Mouse (Mus musculus) liver, adult 2 months (tissue): ENCODE measurements around the gene Dnajb5. TPM values are rescaled to one million over a fixed set of nuclear protein-coding genes. Genes with fewer than 3 reads are reported as not detected.

ENCODE experiments used
- DNase-seq: peaks from one replicate; pipeline ENCODE4 v3.0.0-alpha.2; 2011; ENCODE audit warnings: low read depth, low spot score; ENCODE audit errors: extremely low read depth
- H3K27ac ChIP-seq: fragments of 200-500 bp; replicated peaks from 2 replicates; pipeline ENCODE4 v1.5.1; 2012; ENCODE audit warnings: low read depth, mild to moderate bottlenecking, control low read depth, inconsistent platforms, low read length; ENCODE audit not compliant: insufficient read depth
- H3K27me3 ChIP-seq: fragments of 200-500 bp; 2 replicates; pipeline ENCODE4 v1.6.1; 2012; ENCODE audit warnings: mild to moderate bottlenecking, moderate library complexity, low read length, inconsistent platforms; ENCODE audit not compliant: control insufficient read depth, insufficient read depth
- H3K36me3 ChIP-seq: fragments of 200-500 bp; 2 replicates; pipeline ENCODE4 v1.6.1; 2012; ENCODE audit warnings: low read length, inconsistent platforms; ENCODE audit not compliant: control insufficient read depth, insufficient read depth
- H3K4me1 ChIP-seq: fragments of 200-500 bp; 2 replicates; pipeline ENCODE4 v1.6.1; 2011; ENCODE audit warnings: low read length; ENCODE audit not compliant: control insufficient read depth, insufficient read depth
- H3K4me3 ChIP-seq: fragments of 200-500 bp; 2 replicates; pipeline ENCODE4 v1.5.1; 2011; ENCODE audit warnings: low read depth, mild to moderate bottlenecking, control low read depth, low read length, moderate library complexity; ENCODE audit not compliant: insufficient read depth
- H3K79me2 ChIP-seq: fragments of 200-500 bp; 2 replicates; pipeline ENCODE4 v1.6.1; 2012; ENCODE audit warnings: inconsistent platforms, mild to moderate bottlenecking, low read length, moderate library complexity; ENCODE audit not compliant: control insufficient read depth, insufficient read depth
- H3K9ac ChIP-seq: fragments of 200-500 bp; 2 replicates; pipeline ENCODE4 v1.6.1; 2012; ENCODE audit warnings: low read depth, mild to moderate bottlenecking, control low read depth, inconsistent platforms, low read length
- CTCF ChIP-seq: fragments of 200-500 bp; IDR thresholded peaks from 2 replicates; pipeline ENCODE4 v1.5.1; 2011; ENCODE audit warnings: low read depth, low read length, control low read depth
- POLR2A ChIP-seq: fragments of 200-500 bp; IDR thresholded peaks from 2 replicates; pipeline ENCODE4 v1.6.1; 2011; ENCODE audit warnings: low read length, control low read depth; ENCODE audit not compliant: insufficient read depth; ENCODE audit errors: extremely low read depth
- WGBS: fragments of 180-500 bp; shearing (Covaris S2); methylation state at CpG from one replicate; pipeline ENCODE4 v1.1.7; 2018; 5-methylcytosine and 5-hydroxymethylcytosine counted together
- polyA plus RNA-seq: library from polyadenylated mRNA; depleted of rRNA; stranded (reverse); fragments of >200 nt; gene quantifications from 2 replicates; pipeline ENCODE4 v1.2.3, GENCODE M21; 2012
- total RNA-seq: library from RNA; depleted of rRNA; stranded (reverse); fragments of >200 nt; gene quantifications from 2 replicates; pipeline ENCODE4 v1.2.3, GENCODE M21; 2014

Gene Dnajb5
- total and polyA plus RNA-seq, 2 experiments, result 0.83 to 2.8 TPM

GRCm38 (mm10) chr4:42955200-42955599 lies 5.6 kb downstream of the Dnajb5 start:
- WGBS, result 97% methylated on average over 3 of the region's 3 CpGs

DNA sequence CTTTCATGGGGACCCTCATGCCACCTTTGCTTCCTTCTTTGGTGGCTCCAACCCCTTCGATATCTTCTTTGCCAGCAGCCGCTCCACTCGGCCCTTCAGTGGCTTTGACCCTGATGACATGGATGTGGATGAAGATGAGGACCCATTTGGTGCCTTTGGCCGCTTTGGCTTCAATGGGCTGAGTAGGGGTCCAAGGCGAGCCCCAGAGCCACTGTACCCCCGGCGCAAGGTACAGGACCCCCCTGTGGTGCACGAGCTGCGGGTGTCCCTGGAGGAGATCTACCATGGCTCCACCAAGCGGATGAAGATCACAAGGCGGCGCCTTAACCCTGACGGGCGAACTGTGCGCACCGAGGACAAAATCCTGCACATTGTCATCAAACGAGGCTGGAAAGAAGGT lies 7.0 kb downstream of the Dnajb5 start:
- H3K36me3 ChIP-seq, result peaks cover 2% of the 10 kb centered on the region; the same call in 1 of the 2 replicates
- no peak for TF ChIP-seq CTCF
- TF ChIP-seq POLR2A, result no peak
- 94% methylated on average over 17 of the region's 17 CpGs for WGBS
- no peaks in the 10 kb centered on the region for H3K27me3 ChIP-seq
- H3K79me2 ChIP-seq, result no peaks in the 10 kb centered on the region
- H3K4me3 ChIP-seq, result no peak overlapping the region
- no peak overlapping the region for H3K9ac ChIP-seq
- no peak for DNase-seq
- no peak overlapping the region for H3K27ac ChIP-seq
- no peaks in the 10 kb centered on the region for H3K4me1 ChIP-seq

More at GRCm38 (mm10) chr4:42955200-42955599, 5.6 kb downstream of the Dnajb5 start:
- Histone ChIP-seq H3K27me3 (no peaks in the 10 kb centered on the region), H3K27ac (no peak overlapping the region), H3K9ac (no peak overlapping the region), H3K36me3 (peaks cover 2% of the 10 kb centered on the region; the same call in 1 of the 2 replicates), H3K4me1 (peaks cover 2% of the 10 kb centered on the region; the same call in 1 of the 2 replicates), H3K4me3 (no peak overlapping the region), H3K79me2 (no peaks in the 10 kb centered on the region)
- DNase-seq, result no peak
- no peak for TF ChIP-seq CTCF
- TF ChIP-seq POLR2A, result no peak

- Histone ChIP-seq H3K4me3 (no peak overlapping the region), H3K79me2 (no peaks in the 10 kb centered on the region), H3K27ac (no peak overlapping the region), H3K36me3 (peaks cover 2% of the 10 kb centered on the region; the same call in 1 of the 2 replicates), H3K4me1 (no peaks in the 10 kb centered on the region), H3K9ac (no peak overlapping the region), H3K27me3 (no peaks in the 10 kb centered on the region)
- TF ChIP-seq CTCF (no peak), POLR2A (no peak)
- no peak for DNase-seq
- WGBS, result 86% methylated on average over 11 of the region's 11 CpGs
Measured at GRCm38 (mm10) chr4:42957306-42957705, 7.7 kb downstream of the Dnajb5 start.

- WGBS, result 92% methylated on average over 8 of the region's 8 CpGs
- TF ChIP-seq CTCF, result no peak
- no peak for TF ChIP-seq POLR2A
- no peak overlapping the region for H3K9ac ChIP-seq
Measured at GRCm38 (mm10) chr4:42957979-42958378, 8.4 kb downstream of the Dnajb5 start.

GRCm38 (mm10) chr4:42958942-42959341 lies 9.3 kb downstream of the Dnajb5 start:
- DNase-seq, result no peak
- no peak for TF ChIP-seq POLR2A
- no peak for TF ChIP-seq CTCF
- no peaks in the 10 kb centered on the region for H3K79me2 ChIP-seq
- no peak overlapping the region for H3K4me3 ChIP-seq
- no peak overlapping the region for H3K27ac ChIP-seq
- no peak overlapping the region for H3K9ac ChIP-seq
- H3K27me3 ChIP-seq, result no peaks in the 10 kb centered on the region
- no peaks in the 10 kb centered on the region for H3K4me1 ChIP-seq
- H3K36me3 ChIP-seq, result peaks cover 2% of the 10 kb centered on the region; the same call in 1 of the 2 replicates
- 85% methylated on average over 8 of the region's 8 CpGs for WGBS

More at GRCm38 (mm10) chr4:42957979-42958378, 8.4 kb downstream of the Dnajb5 start:
- no peaks in the 10 kb centered on the region for H3K4me1 ChIP-seq
- no peak overlapping the region for H3K27ac ChIP-seq
- no peaks in the 10 kb centered on the region for H3K27me3 ChIP-seq
- H3K36me3 ChIP-seq, result peaks cover 2% of the 10 kb centered on the region; the same call in 1 of the 2 replicates
- no peaks in the 10 kb centered on the region for H3K79me2 ChIP-seq
- H3K4me3 ChIP-seq, result no peak overlapping the region
- DNase-seq, result no peak

GRCm38 (mm10) chr4:42959382-42959781 lies 9.8 kb downstream of the Dnajb5 start:
- Histone ChIP-seq H3K79me2 (no peaks in the 10 kb centered on the region), H3K36me3 (peaks cover 2% of the 10 kb centered on the region; the same call in 1 of the 2 replicates), H3K9ac (no peak overlapping the region), H3K27ac (no peak overlapping the region), H3K4me1 (no peaks in the 10 kb centered on the region), H3K4me3 (no peak overlapping the region), H3K27me3 (no peaks in the 10 kb centered on the region)
- no peak for DNase-seq
- no peak for TF ChIP-seq CTCF
- no peak for TF ChIP-seq POLR2A
- 58% methylated on average over 4 of the region's 4 CpGs for WGBS
